Mouse (Mus musculus) left cerebral cortex, adult 9 months (tissue): ENCODE measurements around the gene Ube2l6.

Source experiments
- DNase-seq, 2 experiments: peaks; one replicate each; pipeline ENCODE4 v3.0.0; 2022; ENCODE audit warnings: low spot score in 2 of 2

Ube2l6 gene

DNA sequence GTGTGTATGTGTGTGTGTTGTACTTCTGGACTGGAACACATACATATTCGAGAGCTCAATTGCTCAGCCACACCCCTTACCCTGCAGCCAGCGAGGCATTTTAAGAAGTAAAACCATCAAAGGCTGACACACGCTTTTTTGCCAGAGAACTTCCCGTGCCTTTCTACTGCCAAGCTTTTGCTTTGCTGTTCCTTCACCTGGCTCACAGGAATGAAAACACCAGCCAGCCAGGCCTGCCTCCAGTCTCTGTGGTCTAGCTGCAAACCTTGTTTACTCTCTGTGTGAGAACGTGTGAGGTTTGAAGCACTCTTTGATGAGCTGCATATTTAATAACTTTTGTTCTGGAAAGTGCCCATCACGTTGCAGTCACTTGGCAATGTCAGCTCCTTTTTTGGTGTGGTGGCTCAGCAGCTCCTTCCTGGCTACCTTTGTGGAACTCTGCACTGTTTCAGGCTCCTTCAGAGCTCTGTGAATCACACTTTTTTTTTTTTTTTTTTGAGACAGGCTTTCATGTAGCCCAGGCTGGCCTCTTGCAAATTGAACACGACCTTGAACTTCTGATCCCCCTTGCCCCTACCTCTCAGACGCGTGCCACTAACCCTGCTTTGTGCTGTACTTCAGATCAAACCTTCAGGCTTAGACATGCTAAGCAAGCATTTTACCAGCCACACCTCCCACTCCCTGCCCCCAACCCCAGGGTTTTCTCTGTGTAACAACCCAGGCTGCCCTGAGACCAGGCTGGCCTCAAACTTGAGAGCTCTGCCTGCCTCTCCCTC, 39.4 kb downstream of the Ube2l6 start:
- no peak for DNase-seq

DNA sequence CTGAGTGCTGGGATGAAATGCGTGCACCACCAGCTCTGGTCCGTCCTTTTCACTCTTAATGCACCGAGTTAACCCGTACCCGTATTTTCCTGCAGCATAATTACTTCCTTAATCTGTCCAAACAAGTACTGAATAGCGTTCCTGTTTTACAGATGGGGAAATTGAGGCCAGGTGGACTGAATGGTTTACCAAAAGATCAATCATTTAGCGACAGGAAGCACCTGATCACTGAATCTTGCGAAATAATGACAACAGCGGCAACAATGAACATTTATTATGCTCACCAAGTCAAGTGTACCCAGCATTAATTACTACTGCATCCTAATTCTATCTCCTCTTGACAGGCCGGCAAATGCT, 39.9 kb downstream of the Ube2l6 start, which contains the start of gene Slc43a1:
TSS of gene Slc43a1 (plus strand) at position 258 of the 357 bp plus-strand sequence.
- no peak for DNase-seq

DNA sequence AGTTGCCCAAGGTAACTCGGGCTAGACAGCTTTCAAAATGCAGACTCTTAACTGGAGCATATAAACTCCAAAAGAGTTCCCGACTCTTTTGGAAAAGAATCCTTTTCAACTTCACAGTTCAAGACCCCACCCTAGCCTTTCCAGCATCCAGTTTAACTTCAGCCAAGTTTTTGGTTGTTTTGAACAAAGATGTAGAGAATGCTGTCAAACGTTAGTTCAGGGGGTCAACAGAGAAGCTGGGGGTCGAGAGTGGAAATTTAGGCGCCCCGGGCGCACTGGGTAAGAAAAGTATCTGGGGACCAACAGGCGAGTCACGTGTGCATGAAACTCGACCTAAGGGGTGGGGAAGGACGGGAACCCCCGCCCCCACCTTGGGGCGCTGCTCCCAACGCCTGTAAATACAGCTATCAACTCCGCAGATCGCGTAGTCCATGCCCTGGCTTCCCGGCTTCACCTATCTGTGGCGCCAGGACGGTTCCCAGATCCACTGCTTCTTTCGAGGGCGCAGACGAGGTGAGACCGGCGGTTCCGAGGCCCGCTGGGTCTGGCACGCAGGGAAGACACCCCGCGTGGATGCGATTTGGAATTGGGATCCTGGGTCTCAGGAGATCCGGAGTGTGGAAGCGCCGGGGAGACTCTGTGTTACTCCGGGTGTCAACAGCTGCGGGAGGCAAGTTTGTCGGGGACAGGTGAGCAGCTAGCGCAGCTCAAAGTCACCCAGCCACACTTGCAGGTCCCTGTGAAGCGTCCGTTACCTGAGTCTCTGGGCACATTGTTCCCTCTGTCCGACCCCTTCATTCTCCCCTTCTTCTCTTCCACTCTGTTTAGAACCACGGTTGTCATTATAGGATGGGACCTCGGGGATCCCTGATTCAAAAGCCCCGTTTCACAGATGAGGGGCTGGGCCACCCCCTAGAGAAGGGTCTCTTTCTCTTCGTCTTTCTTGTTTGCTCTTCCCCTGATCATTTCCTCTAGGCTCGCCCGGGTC, 40.7 kb downstream of the Ube2l6 start:
- no peak for DNase-seq

DNA sequence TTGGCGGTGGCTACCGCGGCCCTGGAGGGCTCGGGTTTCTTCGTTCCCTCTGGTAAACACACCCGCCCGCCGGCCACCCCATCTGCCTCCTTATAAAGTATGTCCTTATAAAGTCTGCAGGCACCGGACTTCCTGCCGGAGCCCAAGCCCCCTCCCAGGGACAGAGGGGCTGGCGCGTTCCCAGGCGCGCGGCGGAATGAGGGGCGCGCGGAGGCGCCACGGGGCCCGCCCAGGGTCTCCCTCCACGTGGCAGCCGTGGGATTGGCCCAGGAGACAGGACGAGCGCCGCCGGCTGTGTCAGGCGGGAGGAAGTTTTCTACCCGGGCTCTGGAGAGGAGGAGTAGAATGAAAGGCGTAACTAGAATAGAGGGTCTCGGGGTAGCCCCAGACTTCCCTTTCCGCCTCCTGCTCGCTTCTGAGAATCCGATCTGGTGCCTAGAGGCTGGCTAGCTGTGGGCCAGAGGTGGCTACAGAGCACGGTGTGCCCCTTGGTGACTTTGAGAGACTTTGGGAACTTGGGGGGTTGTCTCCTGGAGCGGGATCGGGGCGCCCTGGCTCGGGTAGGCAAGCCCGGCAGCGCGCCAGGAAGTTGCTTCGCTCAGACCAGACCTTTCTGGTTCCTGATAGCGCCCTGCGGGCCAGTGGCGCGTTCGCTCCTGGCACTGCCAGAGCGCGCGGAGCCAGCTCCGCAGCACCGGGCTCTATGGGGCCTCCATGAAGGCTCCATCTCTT, 41.6 kb downstream of the Ube2l6 start:
- no peak for DNase-seq

DNA sequence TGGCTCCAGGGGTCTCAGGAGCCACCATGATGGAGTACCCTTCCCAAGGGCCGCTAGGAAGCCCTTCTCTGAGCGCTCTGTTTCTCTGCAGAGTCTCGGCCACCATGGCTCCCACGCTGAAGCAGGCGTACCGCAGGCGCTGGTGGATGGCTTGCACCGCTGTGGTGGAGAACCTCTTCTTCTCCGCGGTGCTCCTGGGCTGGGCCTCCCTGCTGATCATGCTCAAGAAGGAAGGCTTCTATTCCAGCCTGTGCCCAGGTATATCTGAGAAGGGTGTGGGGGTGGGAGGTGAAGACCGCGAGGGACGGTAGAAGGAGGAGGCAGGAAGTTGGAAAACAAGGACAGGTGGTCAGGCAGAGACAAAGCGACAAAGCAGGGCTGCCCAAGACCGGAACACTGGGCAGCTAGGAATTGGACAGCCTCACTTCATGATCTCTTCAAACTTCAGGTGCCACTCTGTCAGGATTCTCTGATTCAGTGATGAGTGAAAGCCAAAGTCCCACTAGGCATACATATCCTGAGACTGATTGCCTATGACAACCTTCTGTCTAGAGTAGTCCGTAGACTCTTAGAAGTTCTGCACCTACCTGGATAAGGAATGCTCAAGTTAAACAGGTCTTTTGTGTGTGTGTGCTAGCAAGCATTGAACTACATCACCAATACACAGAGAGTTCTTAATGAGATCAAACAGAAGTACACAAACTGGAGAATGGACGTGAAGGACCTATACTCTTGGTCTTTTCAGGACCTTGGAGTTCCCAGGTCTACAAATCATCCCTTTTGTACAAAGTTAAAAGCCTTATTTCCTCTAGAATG, 42.3 kb downstream of the Ube2l6 start:
- no peak for DNase-seq

DNA sequence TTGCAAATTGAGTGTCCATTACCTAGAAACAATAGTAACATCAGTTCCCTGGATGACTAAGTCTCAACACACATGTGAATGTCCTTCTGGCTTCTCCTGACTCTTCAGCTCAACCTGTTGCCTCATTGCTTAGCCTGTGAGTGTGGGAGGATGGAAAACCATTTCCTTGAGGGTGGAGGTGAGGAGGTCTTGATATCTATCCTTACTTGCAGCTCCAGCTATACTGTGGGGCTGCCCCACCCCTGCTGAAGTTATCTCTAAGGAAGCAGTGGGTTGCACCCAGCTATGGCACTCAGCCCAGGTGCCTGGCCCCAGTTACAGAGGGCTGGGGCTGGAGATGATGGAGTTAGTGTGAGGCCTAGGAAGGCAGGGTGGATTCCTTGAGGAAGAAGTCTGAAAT, 43.3 kb downstream of the Ube2l6 start:
- no peak for DNase-seq

DNA sequence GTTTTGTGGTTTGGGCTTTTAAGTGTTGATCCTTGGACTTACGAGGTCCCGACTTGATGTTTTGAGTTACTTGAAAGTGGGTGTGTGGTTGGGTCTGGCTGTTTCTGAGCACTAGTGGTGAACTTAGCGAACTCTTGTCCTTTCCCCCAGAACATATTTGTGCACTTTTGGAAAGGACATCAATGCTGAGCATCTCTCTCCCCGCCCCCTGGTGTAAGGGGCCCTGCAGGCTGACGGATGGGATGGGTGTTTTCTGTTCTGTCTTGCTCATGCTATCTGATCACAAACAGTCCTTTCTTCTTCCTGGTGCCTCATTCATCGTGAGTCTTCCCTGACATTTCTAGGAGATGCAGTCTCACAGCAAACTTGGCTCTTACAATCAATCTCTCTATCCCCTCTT, 45.0 kb downstream of the Ube2l6 start:
- DNase-seq = no peak

DNA sequence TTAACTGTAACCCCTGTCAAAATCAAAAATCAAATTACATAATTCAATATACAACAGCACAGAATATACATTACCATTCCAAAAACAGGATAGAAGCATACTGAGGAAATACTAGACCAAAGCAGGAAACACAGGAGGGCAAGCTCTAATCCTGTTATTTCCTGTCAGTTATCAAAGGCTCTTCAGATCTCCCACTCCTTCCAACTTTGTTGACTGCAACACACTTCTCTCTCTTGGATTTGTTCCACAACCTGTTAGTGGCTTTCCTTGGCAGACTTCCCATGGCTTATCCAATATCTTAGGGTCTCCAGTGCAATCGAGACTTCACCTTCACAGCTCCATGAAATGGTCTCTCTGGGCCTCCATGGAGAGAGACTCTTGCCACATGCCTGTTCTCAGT, 46.6 kb downstream of the Ube2l6 start:
- no peak for DNase-seq

DNA sequence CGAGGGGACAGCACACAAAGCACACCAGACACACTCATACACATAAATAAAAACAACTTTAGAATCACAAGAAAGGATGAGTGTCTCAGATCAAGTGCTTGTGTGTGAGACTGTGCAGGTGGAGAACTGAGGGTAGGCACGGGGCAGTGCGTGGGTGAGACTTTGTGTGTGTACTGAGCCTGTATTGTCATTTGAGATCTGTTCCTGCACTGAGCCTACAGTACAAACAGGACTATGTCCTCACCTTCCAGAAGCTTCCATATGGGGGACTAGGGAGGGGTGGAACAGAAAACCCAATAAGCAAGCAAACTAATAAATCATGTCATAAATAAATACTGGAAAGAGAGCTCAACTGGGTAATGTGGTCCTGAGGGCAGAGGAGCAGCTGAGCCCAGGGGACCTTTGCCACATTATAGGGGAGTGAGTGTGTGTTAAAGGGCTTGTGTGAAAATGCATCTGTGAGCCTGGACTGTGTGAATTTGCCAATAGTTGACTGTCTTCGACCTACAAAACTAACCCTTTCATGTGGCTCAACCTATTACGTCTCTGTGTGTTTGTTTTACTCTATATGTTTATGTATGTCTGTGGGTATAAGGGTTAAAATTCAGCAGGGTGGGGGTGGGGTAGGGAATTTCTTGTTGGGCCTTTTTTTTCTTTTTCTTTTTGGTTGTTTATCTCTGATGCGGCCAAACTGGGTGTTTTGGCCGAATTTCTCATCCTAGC, 51.9 kb downstream of the Ube2l6 start:
- DNase-seq = no peak

DNA sequence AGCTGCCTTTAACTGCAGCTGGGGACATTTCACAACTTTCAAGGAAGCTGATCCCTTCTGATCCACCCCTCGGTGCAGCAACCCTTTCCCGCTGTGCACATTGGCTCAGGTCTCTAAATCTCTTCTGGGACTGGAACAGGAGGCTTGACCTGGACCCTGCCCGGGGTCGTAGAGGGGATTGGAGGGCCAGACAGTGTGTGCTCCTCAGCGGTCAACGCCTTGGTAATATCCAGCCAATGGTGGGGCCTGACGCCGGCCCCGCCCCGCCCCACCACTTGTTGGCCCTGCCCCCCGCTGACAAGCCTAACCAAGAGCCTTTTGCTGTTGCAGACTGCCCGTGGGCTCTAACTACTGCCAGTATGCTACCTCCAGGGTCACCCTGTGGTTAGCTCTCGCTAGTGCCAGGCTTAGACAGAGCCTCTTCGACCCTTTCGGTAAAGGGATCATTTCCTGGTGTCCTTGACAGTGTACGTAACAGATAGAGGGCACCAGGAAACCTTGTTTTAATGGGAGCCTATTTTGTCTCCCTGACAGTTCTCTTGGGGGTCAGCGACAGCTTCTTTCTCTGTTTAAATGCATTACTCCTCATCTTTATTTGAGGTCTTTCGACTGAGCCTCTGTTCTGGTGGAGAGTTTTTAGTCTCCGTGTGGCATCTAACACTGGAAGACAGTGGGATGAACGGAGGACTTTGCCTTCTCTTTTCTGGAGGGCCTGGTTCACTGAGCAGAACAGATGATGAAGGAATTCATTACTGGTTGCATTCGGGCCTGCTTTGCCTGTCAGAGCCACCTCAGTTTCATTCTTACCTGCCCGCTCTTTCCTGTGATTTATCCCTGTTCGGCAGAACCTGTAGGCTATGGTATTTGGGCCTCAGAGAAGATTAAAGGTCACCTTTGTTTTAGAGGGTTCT, 52.8 kb downstream of the Ube2l6 start:
- no peak for DNase-seq

DNA sequence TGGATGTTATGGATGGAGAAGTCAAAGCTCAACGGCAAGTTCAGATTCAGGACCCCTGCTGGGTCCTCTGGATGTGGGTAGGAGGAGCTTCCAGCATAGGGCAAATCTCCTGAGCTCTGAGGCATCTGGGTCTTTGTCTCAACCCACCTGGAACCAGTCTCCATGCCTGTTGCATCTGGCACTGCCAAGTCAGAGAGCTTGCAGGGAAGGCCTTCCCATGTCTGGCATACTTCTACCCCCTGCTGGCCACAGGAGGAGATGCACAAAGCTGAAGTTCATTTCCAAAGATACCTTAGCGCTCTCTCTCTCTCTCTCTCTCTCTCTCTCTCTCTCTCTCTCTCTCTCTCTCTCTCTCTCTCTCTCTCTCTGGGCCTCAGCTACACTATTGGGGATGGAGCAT, 57.1 kb downstream of the Ube2l6 start:
- peak in 1 of 2 experiments; percentile 58 for DNase-seq

DNA sequence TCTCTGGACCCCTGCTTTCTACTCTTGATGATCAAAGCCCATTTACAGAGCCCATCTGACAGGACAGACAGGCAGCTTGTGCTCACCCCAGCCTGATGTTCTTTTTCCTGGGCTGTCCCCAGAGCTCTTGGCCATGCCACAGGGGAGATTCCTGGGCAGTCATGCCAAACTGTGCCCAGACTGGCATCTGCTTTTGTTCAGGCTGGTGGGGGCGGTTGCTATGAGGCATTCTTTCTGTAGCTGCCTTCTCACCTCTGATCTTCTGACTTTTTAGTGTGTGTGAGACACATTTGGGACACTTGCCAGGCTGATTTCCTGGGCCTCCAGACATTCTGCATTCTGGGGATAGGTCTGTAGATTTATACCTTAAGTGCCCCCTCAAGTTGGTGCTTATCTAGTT, 59.9 kb downstream of the Ube2l6 start:
- DNase-seq = no peak
